Mouse (Mus musculus): Measurements from ENCODE around the gene Fam49a.

DNA sequence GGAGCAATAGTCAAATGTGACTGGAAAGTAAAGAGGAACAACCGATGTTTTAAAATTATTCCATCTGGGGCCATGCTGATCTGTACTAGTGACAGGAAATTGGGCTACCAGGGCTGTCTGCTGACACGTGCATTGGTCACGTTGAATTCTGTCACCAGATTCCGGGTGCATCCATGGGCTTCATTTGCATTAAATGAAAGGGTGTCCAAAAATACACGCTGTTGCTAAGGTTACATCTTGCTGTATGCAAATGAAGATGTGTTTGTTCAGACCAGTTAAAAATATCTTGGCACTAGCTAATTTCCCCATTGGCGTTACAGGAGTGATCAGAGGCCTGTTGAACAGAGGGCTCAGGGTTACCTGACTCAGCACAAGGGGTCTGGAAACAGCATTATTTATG is 36.2 kb upstream of the Fam49a start:
- TF ChIP-seq MAX (IDR thresholded peaks at IDR 0.05): no peak
- TF ChIP-seq CTCF (IDR thresholded peaks at IDR 0.05; ENCODE audit: control insufficient read depth, insufficient read depth, insufficient read length): no peak

All from C2C12 (cell line).